Mouse (Mus musculus): ENCODE measurements around the gene Tatdn3. TPM values are rescaled to one million over a fixed set of nuclear protein-coding genes. Genes with fewer than 3 reads are reported as not detected.

The Tatdn3 gene
- polyA plus RNA-seq, 1 experiment from 2014 or later: 6.7 TPM

DNA sequence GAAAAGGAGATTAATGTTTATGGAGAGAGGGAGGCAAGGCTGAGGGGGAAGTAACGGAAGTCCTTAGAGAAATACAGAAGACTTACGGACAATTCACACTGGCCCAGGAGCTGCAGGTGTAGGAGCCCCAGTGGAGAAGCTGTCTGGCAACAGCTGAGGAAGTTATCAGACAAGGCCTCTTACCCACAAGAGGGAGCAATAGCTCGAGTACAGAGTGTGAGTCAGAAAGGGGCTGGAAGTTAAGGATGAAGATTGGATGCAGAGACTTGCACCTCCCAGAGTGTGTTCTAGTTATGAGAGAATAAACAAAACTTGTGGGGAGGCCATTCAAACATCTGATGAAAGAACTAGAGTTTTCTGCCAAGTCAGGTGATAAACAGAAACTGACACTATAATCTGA is 5.3 kb downstream of the Tatdn3 start:
- no peak overlapping the region for H3K27ac ChIP-seq (replicated peaks)
- H3K4me2 ChIP-seq: no peak overlapping the region
- H3K36me3 ChIP-seq (replicated peaks): no peaks in the 10 kb centered on the region
- peaks cover 30% of the 10 kb centered on the region for H3K4me1 ChIP-seq (replicated peaks)
- no peak for ATAC-seq (ENCODE audit: insufficient read depth)
- no peak overlapping the region for H3K4me3 ChIP-seq (replicated peaks)
- no peaks in the 10 kb centered on the region for H3K27me3 ChIP-seq
- no peak overlapping the region for H3K9ac ChIP-seq
- 48% methylated on average over 3 of the region's 3 CpGs for WGBS (ENCODE audit: insufficient replicate concordance)
- H3K9me3 ChIP-seq (replicated peaks): no peaks in the 10 kb centered on the region

DNA sequence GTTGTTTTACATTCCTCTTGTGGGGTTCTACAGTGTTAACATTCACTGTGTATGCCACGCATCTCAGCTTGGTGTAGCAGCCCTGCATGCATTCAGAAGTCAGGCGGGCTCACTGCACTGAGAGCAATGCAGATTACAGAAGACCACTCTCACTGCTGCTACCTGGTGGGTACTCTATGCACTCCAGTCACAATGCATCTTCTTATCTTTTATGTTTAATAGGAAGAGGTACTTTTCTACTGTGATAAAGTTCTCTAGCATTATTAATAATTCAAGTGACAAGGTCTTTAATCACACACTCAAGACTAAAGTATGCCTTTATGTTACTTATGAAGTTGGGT is 7.2 kb downstream of the Tatdn3 start:
- 37% methylated on average over 2 of the region's 2 CpGs for WGBS (ENCODE audit: insufficient replicate concordance)
- Histone ChIP-seq H3K4me2 (no peak overlapping the region), H3K4me1 (replicated peaks) (peaks cover 17% of the 10 kb centered on the region), H3K9ac (no peak overlapping the region), H3K27me3 (no peaks in the 10 kb centered on the region), H3K27ac (replicated peaks) (peak overlapping the region; percentile 57; the same call in 1 of the 2 replicates), H3K4me3 (replicated peaks) (no peak overlapping the region), H3K36me3 (replicated peaks) (no peaks in the 10 kb centered on the region), H3K9me3 (replicated peaks) (no peaks in the 10 kb centered on the region)
- peak; percentile 61 for ATAC-seq (ENCODE audit: insufficient read depth)

DNA sequence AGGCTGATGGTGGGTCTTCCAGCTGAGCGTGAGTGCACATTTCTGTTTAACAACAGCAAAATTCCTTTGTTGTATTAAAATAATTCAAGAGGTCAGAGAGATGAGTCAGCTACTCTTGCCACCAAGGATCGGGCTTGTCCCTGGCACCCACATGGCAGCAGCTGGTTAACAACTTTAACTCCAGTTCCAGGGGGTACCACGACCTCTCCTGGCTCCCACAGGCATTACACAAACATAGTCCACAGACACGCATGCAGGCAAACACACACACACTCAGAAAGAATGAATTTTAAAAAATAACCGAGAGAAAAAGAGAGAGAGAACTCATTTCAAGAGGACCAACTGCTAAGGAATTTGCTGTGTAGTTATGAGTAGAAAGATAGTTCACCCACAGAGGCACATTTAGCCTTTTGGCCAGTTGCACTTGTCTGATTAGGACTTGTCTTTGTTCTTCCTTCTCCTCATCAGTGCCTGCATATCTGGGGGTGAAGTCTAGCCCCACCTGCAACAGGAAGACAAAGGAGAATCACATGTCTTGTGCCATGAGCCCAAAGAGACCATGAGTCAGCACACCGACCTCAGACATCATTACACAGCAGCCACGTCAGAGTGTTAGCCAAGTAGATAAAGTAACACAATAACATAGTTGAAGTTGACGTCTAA is 7.7 kb downstream of the Tatdn3 start:
- no peak overlapping the region for H3K4me3 ChIP-seq (replicated peaks)
- 28% methylated on average over 8 of the region's 8 CpGs for WGBS (ENCODE audit: insufficient replicate concordance)
- H3K27me3 ChIP-seq: no peaks in the 10 kb centered on the region
- peak overlapping the region; percentile 57 for H3K27ac ChIP-seq (replicated peaks)
- no peaks in the 10 kb centered on the region for H3K36me3 ChIP-seq (replicated peaks)
- peaks cover 17% of the 10 kb centered on the region for H3K4me1 ChIP-seq (replicated peaks)
- ATAC-seq (ENCODE audit: insufficient read depth): peak; percentile 84
- no peaks in the 10 kb centered on the region for H3K9me3 ChIP-seq (replicated peaks)
- H3K9ac ChIP-seq: no peak overlapping the region
- H3K4me2 ChIP-seq: no peak overlapping the region

DNA sequence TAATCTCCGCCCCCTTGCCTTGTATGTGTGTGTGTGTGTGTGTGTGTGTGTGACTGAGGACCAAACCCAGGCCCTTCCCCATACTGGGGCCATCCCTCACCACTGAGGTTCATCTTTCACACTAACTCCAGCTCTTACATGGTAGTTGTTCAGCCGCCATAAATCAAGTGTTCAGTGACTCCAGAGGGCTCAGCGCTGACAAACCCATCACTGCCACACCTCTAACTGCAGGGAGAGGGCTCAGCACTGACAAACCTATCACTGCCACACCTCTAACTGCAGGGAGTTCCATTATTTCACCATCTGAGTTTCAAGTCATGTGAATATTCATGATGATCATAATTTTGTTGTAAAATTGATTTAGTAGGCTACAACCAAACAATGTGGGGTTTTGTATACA is 9.2 kb downstream of the Tatdn3 start:
- Histone ChIP-seq H3K36me3 (replicated peaks) (no peaks in the 10 kb centered on the region), H3K4me3 (replicated peaks) (no peak overlapping the region), H3K9ac (no peak overlapping the region), H3K27me3 (no peaks in the 10 kb centered on the region), H3K4me2 (no peak overlapping the region), H3K4me1 (replicated peaks) (peaks cover 17% of the 10 kb centered on the region), H3K27ac (replicated peaks) (no peak overlapping the region), H3K9me3 (replicated peaks) (no peaks in the 10 kb centered on the region)
- no peak for ATAC-seq (ENCODE audit: insufficient read depth)
- 65% methylated on average over 3 of the region's 3 CpGs for WGBS (ENCODE audit: insufficient replicate concordance)

DNA sequence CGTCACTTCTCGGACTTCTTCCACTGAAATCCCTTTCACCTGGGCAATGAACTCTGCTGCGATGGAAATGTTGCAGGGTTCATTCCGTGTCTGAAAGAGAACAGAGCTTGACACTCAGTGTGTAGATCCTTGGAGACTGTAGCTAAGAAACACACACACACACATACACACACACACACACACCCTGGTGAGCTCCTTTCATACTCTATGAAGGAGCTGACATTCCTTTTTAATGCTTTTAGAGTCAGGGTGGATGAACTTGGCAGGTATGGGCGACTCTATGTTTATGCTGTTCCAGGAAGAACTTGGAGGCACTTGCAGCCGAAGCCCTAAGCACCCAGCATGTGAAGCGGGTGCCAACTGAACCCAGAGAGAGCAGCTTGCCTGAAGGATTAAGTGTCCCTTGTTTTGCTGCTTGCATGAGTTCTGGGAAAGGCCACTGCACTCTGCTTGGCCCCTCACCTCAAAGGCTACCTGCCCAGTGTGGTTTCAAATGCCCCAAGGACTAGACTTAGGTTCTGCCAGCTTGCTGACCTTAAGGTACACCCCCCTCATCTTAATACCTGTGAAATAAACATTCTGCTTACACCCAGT is 16.4 kb downstream of the Tatdn3 start:
- Histone ChIP-seq H3K4me3 (replicated peaks) (no peak overlapping the region), H3K9me3 (replicated peaks) (no peaks in the 10 kb centered on the region), H3K27ac (replicated peaks) (no peak overlapping the region), H3K36me3 (replicated peaks) (no peaks in the 10 kb centered on the region), H3K9ac (no peak overlapping the region), H3K27me3 (no peaks in the 10 kb centered on the region), H3K4me2 (no peak overlapping the region), H3K4me1 (replicated peaks) (peaks cover 32% of the 10 kb centered on the region)
- ATAC-seq (ENCODE audit: insufficient read depth): no peak
- 71% methylated on average over 7 of the region's 7 CpGs for WGBS (ENCODE audit: insufficient replicate concordance)

DNA sequence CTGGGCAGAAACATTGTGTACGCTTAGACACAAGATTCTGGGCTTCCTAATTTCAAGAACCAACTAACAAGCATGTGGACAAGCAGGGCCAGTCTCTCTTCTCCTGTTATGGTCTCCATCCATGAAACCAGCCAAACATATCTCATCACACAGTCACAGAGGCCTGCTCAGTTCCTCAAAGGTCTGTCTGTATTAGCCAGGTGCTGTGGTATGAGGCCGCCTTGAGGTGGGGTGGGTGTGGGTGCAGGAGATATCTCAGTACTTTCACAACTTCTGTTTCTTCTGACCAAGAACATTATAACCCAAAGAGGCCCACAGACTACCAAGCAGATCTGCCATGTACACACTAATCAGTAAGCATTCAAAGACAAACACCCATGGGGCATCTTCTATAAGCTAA is 17.5 kb downstream of the Tatdn3 start:
- Histone ChIP-seq H3K4me3 (replicated peaks) (no peak overlapping the region), H3K9ac (no peak overlapping the region), H3K4me2 (no peak overlapping the region), H3K27ac (replicated peaks) (peak overlapping the region; percentile 38; the same call in 1 of the 2 replicates), H3K4me1 (replicated peaks) (peaks cover 32% of the 10 kb centered on the region), H3K36me3 (replicated peaks) (no peaks in the 10 kb centered on the region), H3K9me3 (replicated peaks) (no peaks in the 10 kb centered on the region), H3K27me3 (no peaks in the 10 kb centered on the region)
- peak; percentile 76 for ATAC-seq (ENCODE audit: insufficient read depth)
- WGBS (ENCODE audit: insufficient replicate concordance): 44% methylated on average over 2 of the region's 2 CpGs

DNA sequence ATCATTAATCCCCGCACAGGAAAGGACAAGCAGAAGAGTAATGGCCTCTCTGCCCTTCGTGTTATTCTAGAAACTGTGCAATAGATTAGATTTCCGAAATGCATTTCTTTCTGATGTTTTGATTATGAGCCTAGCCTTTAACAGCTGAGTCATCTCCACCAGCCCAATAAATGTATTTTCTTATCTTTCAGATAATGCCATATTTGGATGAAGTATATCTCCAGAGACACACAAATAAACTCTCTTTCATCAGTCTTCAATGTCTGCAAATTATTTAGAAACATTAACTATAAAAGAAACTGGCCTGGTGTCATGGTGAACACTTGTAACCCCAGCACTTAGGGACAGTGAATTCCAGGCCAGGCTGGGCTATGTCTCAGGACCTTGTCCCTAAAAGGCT is 20.0 kb downstream of the Tatdn3 start:
- H3K9me3 ChIP-seq (replicated peaks): no peaks in the 10 kb centered on the region
- WGBS (ENCODE audit: insufficient replicate concordance): 38% methylated on average over 3 of the region's 3 CpGs
- no peak for ATAC-seq (ENCODE audit: insufficient read depth)

DNA sequence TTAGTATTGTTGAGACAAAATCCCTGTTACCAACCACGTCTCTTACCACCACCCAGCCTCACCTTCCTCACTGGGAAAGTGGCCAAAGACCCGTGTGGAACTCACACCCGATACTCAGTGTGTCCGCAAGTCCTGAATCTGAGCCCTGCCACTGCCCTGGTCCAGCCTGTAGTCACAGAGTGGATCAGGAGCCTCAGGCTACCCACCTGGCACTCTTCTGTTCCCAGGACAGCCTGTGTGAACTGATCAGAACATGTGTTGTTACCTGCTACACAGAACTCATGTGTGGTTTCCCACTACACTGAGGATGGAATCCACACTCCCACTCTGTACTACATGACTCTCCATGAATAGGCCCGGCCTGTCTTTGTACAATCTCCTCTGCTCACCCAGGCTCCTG is 20.6 kb downstream of the Tatdn3 start:
- H3K27me3 ChIP-seq: 0 out of 2 replicates have a peak, but pooled peaks cover 3% of the 10 kb centered on the region
- H3K4me2 ChIP-seq: no peak overlapping the region
- no peak overlapping the region for H3K9ac ChIP-seq
- H3K4me1 ChIP-seq (replicated peaks): peaks cover 32% of the 10 kb centered on the region
- 73% methylated on average over 5 of the region's 5 CpGs for WGBS (ENCODE audit: insufficient replicate concordance)
- no peaks in the 10 kb centered on the region for H3K36me3 ChIP-seq (replicated peaks)
- no peak overlapping the region for H3K27ac ChIP-seq (replicated peaks)
- no peak for ATAC-seq (ENCODE audit: insufficient read depth)
- H3K4me3 ChIP-seq (replicated peaks): no peak overlapping the region
- H3K9me3 ChIP-seq (replicated peaks): no peaks in the 10 kb centered on the region

More for the DNA sequence above, 20.0 kb downstream of the Tatdn3 start:
- no peaks in the 10 kb centered on the region for H3K27me3 ChIP-seq
- H3K27ac ChIP-seq (replicated peaks): no peak overlapping the region
- H3K4me2 ChIP-seq: no peak overlapping the region
- H3K4me3 ChIP-seq (replicated peaks): no peak overlapping the region
- peaks cover 32% of the 10 kb centered on the region for H3K4me1 ChIP-seq (replicated peaks)
- H3K9ac ChIP-seq: no peak overlapping the region
- H3K36me3 ChIP-seq (replicated peaks): no peaks in the 10 kb centered on the region

DNA sequence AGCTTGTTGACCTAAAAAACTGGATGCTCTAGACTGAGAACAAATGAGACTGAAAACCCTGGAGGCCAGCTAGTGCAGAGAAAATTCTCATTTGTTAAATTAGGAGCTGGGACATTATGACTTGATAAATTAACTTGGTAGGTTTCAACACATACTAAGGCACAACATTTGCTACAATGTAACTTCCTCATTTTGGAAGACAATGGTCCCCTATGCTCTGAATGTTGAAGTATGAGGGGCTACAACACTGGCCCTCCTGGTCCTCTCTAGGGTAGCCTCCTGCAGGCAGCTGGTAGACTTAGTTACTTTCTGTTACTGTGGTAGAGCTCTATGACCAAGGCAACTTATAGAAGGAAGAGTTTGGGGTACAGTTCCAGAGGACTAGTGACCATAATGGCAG is 21.4 kb downstream of the Tatdn3 start:
- ATAC-seq (ENCODE audit: insufficient read depth): no peak
- Histone ChIP-seq H3K4me1 (replicated peaks) (peaks cover 32% of the 10 kb centered on the region), H3K36me3 (replicated peaks) (no peaks in the 10 kb centered on the region)

DNA sequence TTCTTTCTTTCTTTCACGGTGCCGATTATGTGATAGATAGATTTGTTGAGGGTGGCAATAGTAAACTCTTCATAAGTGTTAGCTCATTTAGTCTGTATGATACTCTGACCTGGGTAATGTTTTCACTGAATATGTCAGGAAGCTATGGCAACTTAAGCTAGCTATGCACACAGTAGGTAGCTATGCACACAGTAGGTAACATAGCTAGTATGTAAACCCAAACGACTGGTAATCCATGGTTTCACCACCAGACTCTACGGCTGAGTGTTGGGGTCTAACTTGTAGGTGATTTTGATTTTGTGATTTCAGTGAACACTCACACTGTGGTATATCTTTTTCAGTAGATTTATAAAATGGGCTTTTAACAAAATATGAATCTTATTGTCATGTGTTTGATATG is 24.7 kb downstream of the Tatdn3 start:
- no peak for ATAC-seq (ENCODE audit: insufficient read depth)
- H3K4me1 ChIP-seq (replicated peaks): peaks cover 8% of the 10 kb centered on the region; the same call in 1 of the 2 replicates

More for the DNA sequence above, 21.4 kb downstream of the Tatdn3 start:
- Histone ChIP-seq H3K9me3 (replicated peaks) (no peaks in the 10 kb centered on the region), H3K4me3 (replicated peaks) (no peak overlapping the region), H3K4me2 (no peak overlapping the region), H3K27ac (replicated peaks) (no peak overlapping the region), H3K9ac (no peak overlapping the region), H3K27me3 (0 out of 2 replicates have a peak, but pooled peaks cover 4% of the 10 kb centered on the region)

DNA sequence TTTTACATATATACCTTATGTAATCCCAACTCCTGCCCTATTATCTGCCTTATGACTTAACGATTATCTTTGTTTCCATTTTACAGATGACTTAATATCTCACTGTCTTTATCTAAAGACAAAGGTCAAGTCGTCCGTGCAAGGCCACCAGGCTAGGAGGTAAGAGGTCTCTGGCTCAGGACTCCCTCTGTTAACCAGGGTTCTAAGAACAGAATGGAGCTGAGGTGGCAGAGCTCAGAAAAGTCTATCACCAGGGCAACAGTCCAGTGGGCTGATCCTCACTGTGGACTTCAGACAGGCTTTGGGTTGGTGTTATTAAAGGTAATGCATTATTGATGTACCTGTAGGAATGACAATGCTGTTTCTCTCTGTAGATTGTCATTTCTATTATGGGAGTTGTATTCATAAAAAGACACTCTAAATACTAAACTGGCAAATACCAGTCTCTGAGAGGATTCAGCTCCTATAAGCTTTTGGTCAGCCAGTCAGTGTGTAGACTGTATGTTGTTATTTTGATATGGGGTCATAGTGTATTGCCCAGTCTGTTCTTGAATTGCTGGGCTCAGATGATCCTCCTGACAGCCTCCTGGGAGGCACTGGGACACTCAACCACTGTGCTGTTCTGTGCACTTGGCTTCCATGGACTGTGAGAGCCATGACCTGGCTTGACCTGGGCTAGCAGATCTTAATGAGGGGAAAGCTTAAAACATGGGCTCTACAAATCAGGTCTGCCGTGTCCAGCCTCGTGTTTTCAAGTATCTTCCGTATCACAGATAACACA is 26.0 kb downstream of the Tatdn3 start, which contains the start of gene Spata45:
Spata45 (plus strand) TSS at position 86 of the 781 bp plus-strand sequence.
- H3K27ac ChIP-seq (replicated peaks): no peak within 1 kb of the TSS
- no peak for ATAC-seq (ENCODE audit: insufficient read depth)
- 57% methylated on average over 6 of the region's 6 CpGs for WGBS (ENCODE audit: insufficient replicate concordance)
- H3K27me3 ChIP-seq: peaks cover 8% of the 10 kb centered on the region; the same call in 1 of the 2 replicates
- H3K4me1 ChIP-seq (replicated peaks): no peaks in the 10 kb centered on the region
- H3K4me2 ChIP-seq: no peak within 1 kb of the TSS
- no peaks in the 10 kb centered on the region for H3K36me3 ChIP-seq (replicated peaks)
- H3K9me3 ChIP-seq (replicated peaks): no peaks in the 10 kb centered on the region
- H3K4me3 ChIP-seq (replicated peaks): no peak within 1 kb of the TSS
- no peak within 1 kb of the TSS for H3K9ac ChIP-seq

More for the DNA sequence above, 24.7 kb downstream of the Tatdn3 start:
- no peak overlapping the region for H3K27ac ChIP-seq (replicated peaks)
- H3K4me3 ChIP-seq (replicated peaks): no peak overlapping the region
- H3K36me3 ChIP-seq (replicated peaks): no peaks in the 10 kb centered on the region
- H3K9me3 ChIP-seq (replicated peaks): no peaks in the 10 kb centered on the region
- WGBS (ENCODE audit: insufficient replicate concordance): 63% methylated on average over 4 of the region's 4 CpGs
- no peak overlapping the region for H3K4me2 ChIP-seq
- H3K27me3 ChIP-seq: peaks cover 8% of the 10 kb centered on the region; the same call in 1 of the 2 replicates
- no peak overlapping the region for H3K9ac ChIP-seq
